Mouse (Mus musculus) midbrain, embryonic 15.5 days (tissue): ENCODE results near the gene Mcat. TPM values are rescaled to one million over a fixed set of nuclear protein-coding genes. Genes with fewer than 3 reads are reported as not detected.
A peak's percentile ranks its signal among the peaks of the same experiment; 100 is the strongest.

Source experiments
- ATAC-seq: fragments of 200-750 bp; cut with Nextera tagmentation; replicated peaks from 2 replicates; pipeline ENCODE4 v1.8.0; 2017; ENCODE audit warnings: moderate TSS enrichment
- H3K27ac ChIP-seq: fragments of 300-500 bp; sonication (generic); 2 replicates; pipeline ENCODE4 v1.5.1; 2015; ENCODE audit warnings: mild to moderate bottlenecking, inconsistent platforms
- H3K27me3 ChIP-seq: fragments of 300-500 bp; sonication (generic); replicated peaks from 2 replicates; pipeline ENCODE4 v1.6.1; 2015; ENCODE audit warnings: inconsistent platforms
- H3K36me3 ChIP-seq: fragments of 300-500 bp; sonication (generic); replicated peaks from 2 replicates; pipeline ENCODE4 v1.6.1; 2015; ENCODE audit warnings: inconsistent platforms
- H3K4me1 ChIP-seq: fragments of 300-500 bp; sonication (generic); 2 replicates; pipeline ENCODE4 v1.6.1; 2015; ENCODE audit warnings: inconsistent platforms
- H3K4me2 ChIP-seq: fragments of 300-500 bp; sonication (generic); 2 replicates; pipeline ENCODE4 v1.6.1; 2015; ENCODE audit warnings: inconsistent platforms, mild to moderate bottlenecking, moderate library complexity
- H3K4me3 ChIP-seq: fragments of 300-500 bp; sonication (generic); 2 replicates; pipeline ENCODE4 v1.5.1; 2015; ENCODE audit warnings: mild to moderate bottlenecking, inconsistent platforms
- H3K9ac ChIP-seq: fragments of 300-500 bp; sonication (generic); 2 replicates; pipeline ENCODE4 v1.6.1; 2015; ENCODE audit warnings: mild to moderate bottlenecking, inconsistent platforms
- H3K9me3 ChIP-seq: fragments of 300-500 bp; sonication (generic); 2 replicates; pipeline ENCODE4 v1.6.1; 2016; ENCODE audit warnings: inconsistent platforms
- WGBS: fragments of 180-500 bp; shearing (Covaris S2); methylation state at CpG from one replicate; pipeline ENCODE4 v1.1.7; 2015; ENCODE audit warnings: mixed read lengths; 5-methylcytosine and 5-hydroxymethylcytosine counted together
- polyA plus RNA-seq: library from polyadenylated mRNA; unstranded; fragments of >200 nt; fragmentation: Nextera tagmentation; extraction: Ambion mirVana; gene quantifications from 2 replicates; pipeline ENCODE4 v1.2.1, GENCODE M21; 2015

Mcat gene
- polyA plus RNA-seq, 1 experiment from 2014 or later: 33.5 TPM

DNA sequence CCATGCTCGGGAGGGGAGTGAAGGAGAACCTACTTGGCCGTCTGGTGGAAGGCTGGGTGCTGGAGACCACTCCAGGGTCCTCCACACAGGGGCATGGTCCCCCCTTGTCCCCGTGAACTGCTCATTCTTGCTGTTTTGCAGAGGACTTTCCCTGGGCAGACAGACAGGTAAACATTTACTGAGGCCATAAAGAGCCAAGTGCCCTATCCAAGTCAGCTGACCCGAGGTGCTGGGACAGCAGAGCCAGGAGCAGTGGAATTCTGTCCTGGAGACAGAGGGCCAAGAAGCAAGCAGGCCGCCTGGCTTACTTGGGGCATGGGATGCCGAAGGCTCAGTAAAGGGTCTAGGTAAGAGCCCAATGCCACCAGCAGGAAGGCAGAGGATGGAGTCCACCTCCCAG lies 32.9 kb downstream of the Mcat start:
- Histone ChIP-seq H3K9me3 (no peaks in the 10 kb centered on the region), H3K4me2 (no peak overlapping the region), H3K27ac (no peak overlapping the region), H3K4me1 (peaks cover 15% of the 10 kb centered on the region), H3K4me3 (no peak overlapping the region), H3K27me3 (peaks cover 30% of the 10 kb centered on the region), H3K9ac (no peak overlapping the region), H3K36me3 (no peaks in the 10 kb centered on the region)
- ATAC-seq: no peak
- 78% methylated on average over 6 of the region's 6 CpGs for WGBS

GRCm38 (mm10) chr15:83530233-83530632 lies 33.4 kb downstream of the Mcat start:
- H3K9me3 ChIP-seq: no peaks in the 10 kb centered on the region
- peaks cover 15% of the 10 kb centered on the region for H3K4me1 ChIP-seq
- H3K27me3 ChIP-seq: peaks cover 34% of the 10 kb centered on the region
- WGBS: 90% methylated on average over 9 of the region's 9 CpGs
- H3K36me3 ChIP-seq: no peaks in the 10 kb centered on the region
- H3K4me3 ChIP-seq: no peak overlapping the region
- H3K27ac ChIP-seq: no peak overlapping the region
- no peak overlapping the region for H3K9ac ChIP-seq
- no peak for ATAC-seq
- H3K4me2 ChIP-seq: no peak overlapping the region

DNA sequence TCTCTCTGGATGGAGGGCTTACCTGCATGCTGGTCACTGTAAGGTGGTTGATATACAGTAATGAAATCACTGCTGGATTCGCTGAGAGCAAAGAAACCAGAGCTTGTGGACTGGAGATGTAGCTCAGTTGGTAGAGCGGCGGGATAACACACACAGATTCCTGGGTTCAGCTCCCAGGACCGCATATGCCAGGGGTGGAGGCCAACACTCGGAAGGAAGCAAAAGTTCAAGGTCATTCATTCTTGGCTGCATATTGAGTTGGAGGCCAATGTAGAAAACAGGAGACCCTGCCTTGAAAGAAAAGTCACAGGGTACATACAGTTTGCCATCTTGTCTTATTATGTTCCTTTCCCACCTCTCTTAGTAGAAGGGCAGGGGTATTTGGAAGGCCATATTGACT lies 33.8 kb downstream of the Mcat start:
- H3K4me1 ChIP-seq: peaks cover 15% of the 10 kb centered on the region
- 84% methylated on average over 5 of the region's 5 CpGs for WGBS
- H3K9ac ChIP-seq: no peak overlapping the region
- H3K27ac ChIP-seq: no peak overlapping the region
- peaks cover 36% of the 10 kb centered on the region for H3K27me3 ChIP-seq
- H3K4me2 ChIP-seq: no peak overlapping the region
- no peak overlapping the region for H3K4me3 ChIP-seq
- H3K9me3 ChIP-seq: no peaks in the 10 kb centered on the region
- no peak for ATAC-seq
- no peaks in the 10 kb centered on the region for H3K36me3 ChIP-seq

DNA sequence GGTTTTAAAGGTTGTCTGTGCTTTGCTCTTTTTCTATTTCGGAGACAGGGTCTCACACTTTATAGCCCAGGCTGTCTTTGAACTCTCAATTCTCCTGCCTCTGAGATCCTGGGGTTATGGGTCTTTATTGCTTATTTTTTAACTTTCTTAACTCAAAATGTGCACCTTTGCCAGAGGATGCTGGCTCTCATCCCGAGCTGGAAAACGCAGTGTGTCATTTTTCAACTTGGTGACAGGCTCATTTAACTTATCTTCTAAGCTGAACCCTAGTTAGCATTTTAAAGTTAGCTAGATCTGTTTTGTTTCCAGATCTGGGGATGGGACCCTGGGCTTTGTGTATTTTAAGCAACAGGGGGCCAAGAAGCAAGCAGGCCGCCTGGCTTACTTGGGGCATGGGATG lies 34.7 kb downstream of the Mcat start:
- H3K27me3 ChIP-seq: peaks cover 36% of the 10 kb centered on the region
- H3K36me3 ChIP-seq: no peaks in the 10 kb centered on the region
- no peak overlapping the region for H3K4me3 ChIP-seq
- no peak for ATAC-seq
- 77% methylated on average over 4 of the region's 4 CpGs for WGBS
- no peak overlapping the region for H3K27ac ChIP-seq
- no peak overlapping the region for H3K4me2 ChIP-seq
- peaks cover 15% of the 10 kb centered on the region for H3K4me1 ChIP-seq
- no peak overlapping the region for H3K9ac ChIP-seq
- H3K9me3 ChIP-seq: no peaks in the 10 kb centered on the region

DNA sequence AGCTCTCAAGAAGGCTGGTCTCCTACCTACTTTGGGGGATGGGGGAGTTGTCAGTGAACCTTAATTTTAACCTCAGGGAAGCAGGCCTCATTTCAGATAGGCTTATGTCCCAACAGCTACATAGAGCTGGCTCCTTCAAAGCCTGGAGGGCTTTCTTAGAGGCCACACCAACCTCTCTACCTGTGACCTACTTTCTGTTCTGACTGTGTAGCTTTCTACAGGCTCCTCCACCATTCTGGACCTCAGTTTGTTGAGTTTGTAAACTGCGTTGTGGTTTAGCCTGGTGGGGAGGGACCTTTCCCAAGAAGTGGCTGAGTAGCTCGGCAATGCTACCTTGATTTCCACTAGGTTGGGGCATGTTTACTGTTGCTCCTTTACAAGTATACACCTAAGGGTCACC lies 35.8 kb downstream of the Mcat start:
- Histone ChIP-seq H3K4me2 (no peak overlapping the region), H3K9ac (no peak overlapping the region), H3K36me3 (no peaks in the 10 kb centered on the region), H3K9me3 (no peaks in the 10 kb centered on the region), H3K27ac (no peak overlapping the region), H3K27me3 (peaks cover 36% of the 10 kb centered on the region), H3K4me1 (peaks cover 22% of the 10 kb centered on the region), H3K4me3 (no peak overlapping the region)
- 80% methylated on average over 2 of the region's 2 CpGs for WGBS
- no peak for ATAC-seq

- Histone ChIP-seq H3K27me3 (peaks cover 36% of the 10 kb centered on the region), H3K9me3 (no peaks in the 10 kb centered on the region), H3K4me3 (peak overlapping the region; percentile 45), H3K36me3 (no peaks in the 10 kb centered on the region), H3K27ac (no peak overlapping the region), H3K9ac (peak overlapping the region; percentile 26; the same call in 1 of the 2 replicates), H3K4me2 (peak overlapping the region; percentile 94), H3K4me1 (peaks cover 22% of the 10 kb centered on the region)
- WGBS: 1% methylated on average over 26 of the region's 26 CpGs
- ATAC-seq: no peak; the same call in 1 of the 2 replicates
Observed at GRCm38 (mm10) chr15:83527092-83527437, 36.5 kb downstream of the Mcat start.

GRCm38 (mm10) chr15:83526424-83527091 lies 37.0 kb downstream of the Mcat start, which contains the start of gene Bik:
Bik (plus strand) TSS chr15:83526862.
- H3K4me3 ChIP-seq: peak within 1 kb of the TSS; percentile 45
- H3K4me1 ChIP-seq: peaks cover 22% of the 10 kb centered on the region
- H3K9me3 ChIP-seq: no peaks in the 10 kb centered on the region
- no peak within 1 kb of the TSS for H3K27ac ChIP-seq
- H3K9ac ChIP-seq: peak within 1 kb of the TSS; percentile 26
- under 1% methylated on average over 40 of the region's 45 CpGs for WGBS
- peaks cover 36% of the 10 kb centered on the region for H3K27me3 ChIP-seq
- peak; percentile 45; the same call in 1 of the 2 replicates for ATAC-seq
- no peaks in the 10 kb centered on the region for H3K36me3 ChIP-seq
- H3K4me2 ChIP-seq: peak within 1 kb of the TSS; percentile 94

DNA sequence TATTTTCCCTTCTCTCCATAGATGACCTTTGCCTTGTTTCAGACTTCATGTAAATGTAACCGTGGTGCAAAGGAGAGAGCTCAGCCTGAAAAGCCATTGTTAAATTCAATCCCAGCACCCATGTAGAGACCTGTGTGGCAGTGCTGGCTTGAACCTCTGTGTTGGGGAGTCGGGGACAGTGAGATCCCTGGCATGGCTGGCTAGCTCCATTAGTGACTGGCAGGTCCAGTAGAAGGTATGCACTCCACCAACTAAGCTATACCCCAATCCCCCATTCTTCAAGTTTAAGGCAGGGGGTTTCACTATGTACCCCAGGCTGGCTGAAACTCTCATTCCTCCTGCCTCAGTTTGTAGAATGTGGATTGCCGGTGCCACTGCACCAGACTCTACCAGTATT lies 39.3 kb downstream of the Mcat start:
- no peak for ATAC-seq
- Histone ChIP-seq H3K36me3 (no peaks in the 10 kb centered on the region), H3K27ac (no peak overlapping the region), H3K4me3 (no peak overlapping the region), H3K27me3 (peaks cover 36% of the 10 kb centered on the region), H3K4me2 (no peak overlapping the region), H3K9me3 (no peaks in the 10 kb centered on the region), H3K9ac (no peak overlapping the region), H3K4me1 (peaks cover 22% of the 10 kb centered on the region)
- WGBS: 87% methylated on average over 3 of the region's 3 CpGs

GRCm38 (mm10) chr15:83523638-83524332 lies 39.8 kb downstream of the Mcat start:
- Histone ChIP-seq H3K4me2 (no peak overlapping the region), H3K4me1 (peaks cover 22% of the 10 kb centered on the region), H3K4me3 (no peak overlapping the region), H3K27ac (no peak overlapping the region), H3K36me3 (no peaks in the 10 kb centered on the region), H3K9me3 (no peaks in the 10 kb centered on the region), H3K27me3 (peaks cover 36% of the 10 kb centered on the region), H3K9ac (no peak overlapping the region)
- 54% methylated on average over 14 of the region's 14 CpGs for WGBS
- ATAC-seq: 0 out of 2 replicates have a peak, but pooled peaks have one; percentile 17

DNA sequence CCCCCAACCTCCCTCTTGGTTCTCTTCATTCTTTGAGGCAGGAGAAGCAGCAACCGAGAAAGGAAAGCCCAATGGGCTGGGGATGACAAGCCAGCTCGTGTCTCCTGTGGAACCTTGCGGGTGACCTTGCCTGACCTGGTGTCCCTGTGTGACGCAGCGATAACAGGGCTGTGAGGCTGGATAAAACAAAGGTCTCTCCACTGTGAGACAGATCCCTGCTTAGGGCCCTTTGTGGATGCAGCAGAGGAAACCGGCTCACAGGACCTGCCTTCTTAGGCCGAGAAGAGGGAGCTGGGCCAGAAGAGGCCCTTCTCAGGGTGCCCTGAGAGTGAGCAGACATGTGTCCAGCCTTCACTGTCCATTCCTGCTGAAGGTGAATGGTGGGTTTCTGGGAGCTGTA lies 40.4 kb downstream of the Mcat start:
- no peak for ATAC-seq
- Histone ChIP-seq H3K4me2 (no peak overlapping the region), H3K4me1 (peaks cover 28% of the 10 kb centered on the region), H3K27me3 (peaks cover 31% of the 10 kb centered on the region), H3K9ac (no peak overlapping the region), H3K27ac (no peak overlapping the region), H3K36me3 (no peaks in the 10 kb centered on the region), H3K9me3 (no peaks in the 10 kb centered on the region), H3K4me3 (no peak overlapping the region)
- 21% methylated on average over 7 of the region's 7 CpGs for WGBS

GRCm38 (mm10) chr15:83520861-83521382 lies 42.7 kb downstream of the Mcat start:
- H3K27ac ChIP-seq: no peak overlapping the region
- H3K4me3 ChIP-seq: no peak overlapping the region
- H3K9ac ChIP-seq: no peak overlapping the region
- peaks cover 9% of the 10 kb centered on the region for H3K27me3 ChIP-seq
- no peaks in the 10 kb centered on the region for H3K9me3 ChIP-seq
- H3K4me1 ChIP-seq: peaks cover 16% of the 10 kb centered on the region
- ATAC-seq: no peak
- no peaks in the 10 kb centered on the region for H3K36me3 ChIP-seq
- H3K4me2 ChIP-seq: no peak overlapping the region
- 82% methylated on average over 6 of the region's 6 CpGs for WGBS

- Histone ChIP-seq H3K4me2 (peak overlapping the region; percentile 33; the same call in 1 of the 2 replicates), H3K4me1 (peaks cover 12% of the 10 kb centered on the region)
- 35% methylated on average over 20 of the region's 20 CpGs for WGBS
Observed at GRCm38 (mm10) chr15:83518215-83519048, 45.2 kb downstream of the Mcat start.

More at GRCm38 (mm10) chr15:83518215-83519048, 45.2 kb downstream of the Mcat start:
- ATAC-seq: 0 out of 2 replicates have a peak, but pooled peaks have one; percentile 45
- no peak overlapping the region for H3K4me3 ChIP-seq
- H3K36me3 ChIP-seq: no peaks in the 10 kb centered on the region
- H3K9ac ChIP-seq: no peak overlapping the region
- H3K27me3 ChIP-seq: no peaks in the 10 kb centered on the region
- H3K27ac ChIP-seq: no peak overlapping the region
- H3K9me3 ChIP-seq: no peaks in the 10 kb centered on the region
